Comparison of ENCODE assay signal across 8 mouse cellular contexts in the genomic region with DNA sequence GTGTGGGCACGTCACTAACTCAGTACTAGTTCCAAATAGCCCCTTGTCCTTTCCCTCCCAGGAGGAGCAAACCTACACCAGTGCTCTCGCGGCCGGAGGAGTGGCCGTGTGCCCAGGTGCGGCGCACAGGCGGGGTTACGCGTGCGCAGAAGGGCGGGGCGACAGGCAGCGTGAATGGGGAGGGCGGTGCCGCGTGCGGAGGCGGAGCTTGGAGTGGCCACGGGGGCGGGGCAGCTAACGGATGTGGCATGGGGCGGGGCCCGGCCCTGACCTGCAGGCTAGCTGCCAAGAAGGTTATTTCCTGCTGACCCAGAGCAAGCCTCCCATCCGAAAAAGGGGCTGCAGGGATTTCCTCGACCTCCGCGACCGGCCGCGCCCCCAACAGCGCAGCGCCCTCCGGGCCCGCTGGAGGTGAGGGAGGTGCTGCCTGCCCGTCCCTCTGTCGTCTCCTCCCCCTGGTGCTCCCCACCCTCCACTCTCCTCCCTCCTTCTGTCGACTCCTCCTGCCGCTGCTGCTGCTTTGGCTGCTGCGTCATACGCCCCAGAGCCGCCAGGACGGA. TPM values are rescaled to one million over a fixed set of nuclear protein-coding genes. Genes with fewer than 3 reads are reported as not detected.
DNase-seq lines count a peak whose midpoint lies in the region; TF ChIP-seq lines count a peak whose summit lies in the region.

A gene (plus strand): TSS at position 214 of the 560 bp plus-strand sequence.

- 2% methylated on average over 42 of the region's 43 CpGs for WGBS in macrophage (ENCODE audit: missing documents)

- H3K4me3 ChIP-seq in left cerebral cortex, adult 2 months = peak within 1 kb of the TSS; percentile 86
- H3K4me3 ChIP-seq in macrophage (ENCODE audit: inconsistent target) = peak within 1 kb of the TSS; percentile 62

- peak; percentile 98 to 100 for DNase-seq in adrenal gland, adult (ENCODE audit: inconsistent age in 2 of 2, low spot score in 1 of 2)
- peak; percentile 96 for DNase-seq in embryo, embryonic 10 days (ENCODE audit: low spot score)
- peak; percentile 99 for DNase-seq in gastrocnemius, postnatal 10 days
- DNase-seq in hindlimb bud, embryonic 11.5 days (ENCODE audit: extremely low spot score, low read depth, low spot score) = peak; percentile 49
- peak; percentile 95 to 97 for DNase-seq in left cerebral cortex, adult 2 months (ENCODE audit: extremely low spot score in 1 of 2, low spot score in 2 of 2)
- peak; percentile 84 for DNase-seq in retina, postnatal 7 days (ENCODE audit: low read depth, low spot score)
- peak; percentile 95 to 98 for DNase-seq in urinary bladder, adult 18-20 months (ENCODE audit: low spot score in 2 of 2)

- H3K79me2 ChIP-seq in macrophage (ENCODE audit: inconsistent target) = peaks cover 24% of the 10 kb centered on the region

- peak within 1 kb of the TSS; percentile 92 for H3K27ac ChIP-seq in left cerebral cortex, adult 2 months
- peak within 1 kb of the TSS; percentile 52 for H3K27ac ChIP-seq in macrophage

- peaks cover 11% of the 10 kb centered on the region; the same call in 1 of the 2 replicates for H3K36me3 ChIP-seq in macrophage (ENCODE audit: inconsistent target)

- intact Hi-C loops in left cerebral cortex, adult 2 months (cut with DNase I) = loop anchor here (1.0 to 5.0 kb wide), 3 partner anchors 39 to 199 kb away; a partner anchor contains a TSS

- TF ChIP-seq CTCF in left cerebral cortex, adult 2 months (IDR thresholded peaks at IDR 0.05) = no peak

RNA-seq across cellular contexts. Expression of the gene that starts here (rescaled TPM):
- 1 to 10 TPM; 5.1 to 8.1 TPM for total RNA-seq in gastrocnemius, postnatal 10 days (2021)
- total RNA-seq in left cerebral cortex, adult 2 months (2021) = 10 to 100 TPM; 33.8 to 39.5 TPM
- total RNA-seq in macrophage (2018; cell fraction: chromatin; rRNA removed) = 10 to 100 TPM; 24.9 to 99.8 (median 44.7) TPM
- 10 to 100 TPM in 10 of 26 experiments, 1 to 10 TPM in 16; 6.5 to 12.8 (median 9.1) TPM for total RNA-seq in macrophage (2018; cell fraction: cytosol; rRNA removed)
- total RNA-seq in macrophage (2018; cell fraction: nucleus; rRNA removed) = 10 to 100 TPM; 13.6 to 53.0 (median 27.4) TPM
- 5.3 to 13.1 TPM (median 7.6 TPM) in 3 replicates for polyA plus RNA-seq in macrophage (2018)

Comparison
In these comparisons a context has a peak if more than half of its experiments do, and no peak if none do; other contexts are left out.
1. Peak in every context shown above with its lines: DNase-seq, H3K4me3 ChIP-seq and H3K27ac ChIP-seq.
2. DNase-seq: peak in every context shown above with its lines; median percentile 99 in adrenal gland, adult; 99 in gastrocnemius, postnatal 10 days; 96 in urinary bladder, adult 18-20 months; 96 in embryo, embryonic 10 days; 96 in left cerebral cortex, adult 2 months; 84 in retina, postnatal 7 days; 49 in hindlimb bud, embryonic 11.5 days.